Mouse (Mus musculus) thymus, postnatal 25 days (tissue): ENCODE measurements around the gene Nfkbiz.
A peak's percentile ranks its signal among the peaks of the same experiment; 100 is the strongest.

Experiments
- DNase-seq: peaks from one replicate; pipeline ENCODE4 v3.0.0; 2022

Nfkbiz gene

DNA sequence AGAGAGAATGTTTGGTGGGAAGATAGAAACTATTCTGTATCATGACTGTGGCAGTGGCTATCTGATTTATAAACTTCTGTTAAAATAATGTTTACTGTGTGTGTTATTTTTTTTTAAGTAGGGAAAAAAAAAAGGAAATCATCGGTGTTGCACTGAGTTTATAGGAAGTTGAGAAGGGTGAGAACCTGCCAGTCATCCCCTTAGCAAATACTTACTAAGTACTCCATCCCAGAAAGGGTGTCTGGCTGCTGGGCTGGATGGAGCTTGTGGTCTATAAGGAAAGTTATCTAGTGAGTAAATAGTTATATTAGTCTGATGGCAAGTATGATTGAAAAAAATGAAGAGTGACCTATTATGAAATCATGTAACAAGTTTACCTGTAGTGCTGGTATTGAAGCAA lies 37.1 kb downstream of the Nfkbiz start:
- DNase-seq = no peak

DNA sequence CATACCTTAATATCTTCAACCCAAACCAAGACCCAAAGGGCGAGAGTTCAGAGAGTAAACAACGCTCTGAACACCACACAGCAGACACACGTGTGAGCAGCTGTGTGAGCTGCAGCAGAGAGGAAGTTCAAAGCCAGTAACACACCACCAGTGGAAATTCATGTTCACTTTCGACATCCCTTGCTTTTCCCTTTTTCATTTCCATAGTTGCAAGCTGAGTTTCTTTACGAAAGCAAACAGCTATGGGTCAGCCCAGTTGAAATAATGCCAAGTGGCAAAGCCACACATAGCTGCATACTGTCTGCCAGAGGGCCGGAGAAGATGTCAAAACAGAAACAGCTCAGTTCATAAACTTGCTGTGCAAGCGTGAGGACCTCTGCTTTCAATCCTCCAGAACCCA lies 39.9 kb downstream of the Nfkbiz start:
- no peak for DNase-seq

DNA sequence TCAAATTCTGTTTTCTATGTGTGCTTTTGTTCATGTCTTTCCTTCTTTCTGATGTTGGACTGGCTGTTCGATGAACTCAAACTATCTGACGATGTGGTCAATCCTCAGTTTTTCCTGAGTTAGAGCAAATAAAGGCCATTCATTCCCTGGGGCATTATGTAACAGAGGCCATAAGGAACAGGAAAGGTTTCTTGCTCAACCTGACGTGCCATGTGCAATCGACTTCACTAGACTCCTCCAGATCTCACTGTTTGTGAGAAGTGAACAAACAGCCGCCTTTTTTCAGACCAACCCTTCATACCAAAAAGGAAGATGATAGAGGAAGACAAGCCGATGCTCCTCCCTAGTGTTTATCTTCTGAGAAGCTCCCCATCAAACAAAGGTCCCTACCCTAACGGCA lies 48.4 kb downstream of the Nfkbiz start:
- no peak for DNase-seq

DNA sequence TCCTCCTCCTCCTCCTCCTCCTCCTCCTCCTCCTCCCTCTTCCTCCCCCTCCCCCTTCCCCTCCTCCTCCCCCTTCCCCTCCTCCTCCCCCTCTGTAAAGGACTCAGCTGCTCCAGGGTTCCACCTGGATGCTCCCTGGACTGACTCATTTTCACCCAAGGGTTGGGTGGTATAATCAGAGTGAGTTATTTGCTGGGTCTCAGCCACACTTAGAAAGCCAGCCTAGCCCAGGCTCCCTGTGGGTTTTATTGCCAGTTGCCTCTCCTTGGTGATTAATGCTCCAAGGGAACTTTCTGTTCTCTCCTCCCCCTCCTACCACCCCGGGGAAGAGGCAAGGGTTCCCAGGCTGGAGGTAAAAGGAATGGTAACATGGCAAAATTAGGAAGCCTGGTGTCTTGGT lies 49.4 kb downstream of the Nfkbiz start:
- no peak for DNase-seq

DNA sequence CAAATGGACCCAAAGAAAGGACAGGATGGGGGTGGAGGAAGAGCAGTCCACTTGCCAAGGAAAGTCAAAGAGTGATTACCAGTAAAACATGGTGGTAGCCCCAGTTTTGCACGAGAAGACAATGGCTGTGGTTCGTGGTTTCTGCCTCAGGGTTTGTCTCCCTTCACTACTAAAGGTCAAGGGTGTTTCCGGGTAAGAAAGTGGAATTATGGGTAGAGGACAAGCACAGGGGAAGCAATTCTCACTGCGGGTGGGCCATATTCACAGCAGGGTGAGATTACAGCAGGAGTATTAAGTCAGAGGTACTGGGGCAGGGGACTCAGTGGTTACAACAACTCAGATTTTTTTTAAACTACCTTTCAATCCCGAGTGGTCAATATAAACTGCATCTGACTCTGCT lies 50.0 kb downstream of the Nfkbiz start:
- no peak for DNase-seq

DNA sequence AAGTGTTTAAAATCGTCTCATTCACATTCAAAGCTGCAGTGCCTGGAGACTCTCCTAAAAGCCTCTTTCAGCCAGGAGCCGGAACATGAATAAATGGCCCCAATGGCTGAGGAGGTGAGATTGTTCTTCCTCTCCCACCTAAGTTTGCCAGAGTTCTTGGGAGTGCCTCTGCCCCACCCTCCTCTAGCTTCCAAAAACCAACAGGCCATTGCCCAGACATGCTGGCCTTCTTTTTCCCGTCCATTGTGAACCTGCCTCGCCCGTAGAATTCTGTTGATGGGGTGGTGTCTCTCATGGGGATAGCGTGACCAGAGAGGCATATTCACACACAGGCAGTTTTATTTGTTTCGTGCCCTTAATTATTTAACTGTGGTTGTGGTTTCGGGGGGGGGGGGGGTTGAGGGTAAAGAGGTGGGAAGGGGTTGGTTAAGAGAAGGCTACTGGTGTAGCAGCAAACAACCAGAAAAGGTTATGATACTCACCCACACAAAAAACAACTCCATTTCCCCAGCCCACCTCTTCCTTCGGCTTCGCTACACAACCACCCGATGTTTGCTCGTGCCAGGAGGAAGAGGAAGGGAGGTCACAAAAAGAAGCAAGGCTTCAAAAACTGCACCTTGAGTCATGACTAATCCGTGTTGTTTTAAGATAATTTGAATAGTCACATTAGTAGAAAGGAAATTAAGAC lies 51.2 kb downstream of the Nfkbiz start:
- peak; percentile 10 for DNase-seq

DNA sequence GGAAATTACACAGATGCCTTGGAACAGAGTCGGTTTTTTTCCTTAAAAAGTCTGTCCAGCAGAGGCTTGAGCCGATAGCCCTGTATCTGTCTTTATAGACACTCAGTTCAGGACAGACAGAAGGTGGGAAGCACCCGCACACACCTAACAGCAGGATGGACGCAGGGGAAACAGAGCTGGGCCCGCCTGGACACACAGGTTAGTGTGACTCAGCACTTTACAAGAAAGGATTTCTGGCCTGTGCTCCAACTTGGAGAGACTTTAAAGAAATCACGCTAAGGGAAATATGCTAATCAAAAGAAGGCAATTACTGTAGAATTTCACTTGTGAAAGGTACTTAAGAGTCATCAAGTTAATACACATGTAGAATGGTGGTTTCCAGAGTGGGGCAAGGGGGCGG lies 54.3 kb downstream of the Nfkbiz start:
- no peak for DNase-seq

DNA sequence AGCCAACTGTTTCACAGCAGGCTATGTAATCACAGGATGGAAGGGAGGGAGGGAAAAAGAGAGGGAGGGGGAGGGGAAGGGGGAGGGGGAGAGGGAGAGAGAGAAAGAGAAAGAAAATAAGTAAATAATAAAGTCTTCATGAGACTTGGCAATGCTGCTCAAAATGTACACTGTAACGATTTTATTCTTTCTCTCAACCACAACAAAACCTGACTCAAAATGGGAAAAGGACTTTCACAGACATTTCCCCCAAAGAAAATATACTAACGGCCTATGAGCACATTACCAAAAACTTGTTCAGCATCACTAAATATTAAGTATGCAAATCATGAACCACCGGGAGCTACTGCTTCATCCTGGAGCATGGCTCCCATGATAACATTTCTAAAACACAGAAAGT lies 54.8 kb downstream of the Nfkbiz start:
- no peak for DNase-seq

DNA sequence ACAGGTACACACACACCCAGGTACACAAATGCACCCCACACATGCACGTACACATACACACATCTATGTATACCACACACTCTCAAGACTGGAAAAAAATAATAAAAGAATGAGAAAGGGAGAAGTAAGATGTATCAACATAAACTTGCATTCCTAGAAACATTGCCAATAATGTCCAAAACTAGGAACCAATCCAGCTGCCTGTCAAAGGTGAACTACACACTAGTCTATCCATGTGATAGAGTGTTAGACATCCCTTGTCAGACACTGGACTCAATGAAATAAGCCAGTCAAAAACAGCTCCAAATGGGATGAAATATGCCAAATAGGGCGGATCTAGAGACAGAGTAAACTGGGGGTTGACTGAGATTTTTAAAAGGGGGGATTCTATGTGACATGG lies 55.8 kb downstream of the Nfkbiz start:
- no peak for DNase-seq

DNA sequence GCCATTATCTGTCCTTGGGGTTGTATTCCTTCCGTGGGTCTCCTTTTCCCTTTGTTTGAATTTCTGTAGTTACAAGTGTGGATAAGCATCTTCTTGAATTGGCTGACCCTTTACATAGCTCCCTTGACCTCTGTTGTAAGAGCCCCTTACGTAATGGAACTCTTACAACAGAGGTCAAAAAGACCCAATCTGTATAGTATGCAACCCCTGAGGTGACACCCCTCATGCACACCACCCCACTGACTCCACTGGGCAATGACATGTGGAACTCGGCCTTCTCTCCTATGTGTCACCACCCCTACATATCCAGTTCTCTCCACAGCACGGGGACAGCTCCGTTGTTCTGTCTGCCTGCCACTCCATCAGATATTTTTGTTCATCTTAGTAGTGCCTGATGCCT lies 56.9 kb downstream of the Nfkbiz start:
- DNase-seq = no peak

DNA sequence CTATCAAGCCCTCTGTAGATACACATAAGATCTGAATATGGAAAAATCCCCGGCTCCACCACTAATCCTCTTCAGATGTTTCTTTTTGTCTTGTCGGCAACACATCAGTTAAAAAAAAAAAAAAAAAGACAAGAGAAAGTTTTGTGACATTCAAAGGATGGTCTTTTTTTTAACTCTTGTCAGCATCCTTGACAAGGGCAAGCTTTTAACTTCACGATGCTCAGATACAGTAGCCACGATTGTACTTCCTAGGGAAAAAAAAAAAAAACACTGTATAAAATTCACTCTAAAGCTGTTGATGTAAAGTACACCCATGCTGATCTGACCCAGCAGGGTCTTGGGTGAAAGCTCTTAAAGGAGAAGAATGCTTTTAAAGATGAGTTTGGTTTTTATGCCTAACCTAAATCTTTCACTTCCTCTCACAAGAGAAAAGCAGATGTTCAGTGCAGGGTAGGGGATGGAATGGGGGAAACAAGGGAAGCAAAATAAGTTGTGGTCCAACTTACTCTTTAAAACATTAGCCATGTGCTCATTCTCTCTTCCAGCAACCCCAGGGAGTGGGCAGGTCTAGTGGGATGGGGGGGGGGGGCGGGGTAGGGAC lies 57.6 kb downstream of the Nfkbiz start:
- DNase-seq = no peak

DNA sequence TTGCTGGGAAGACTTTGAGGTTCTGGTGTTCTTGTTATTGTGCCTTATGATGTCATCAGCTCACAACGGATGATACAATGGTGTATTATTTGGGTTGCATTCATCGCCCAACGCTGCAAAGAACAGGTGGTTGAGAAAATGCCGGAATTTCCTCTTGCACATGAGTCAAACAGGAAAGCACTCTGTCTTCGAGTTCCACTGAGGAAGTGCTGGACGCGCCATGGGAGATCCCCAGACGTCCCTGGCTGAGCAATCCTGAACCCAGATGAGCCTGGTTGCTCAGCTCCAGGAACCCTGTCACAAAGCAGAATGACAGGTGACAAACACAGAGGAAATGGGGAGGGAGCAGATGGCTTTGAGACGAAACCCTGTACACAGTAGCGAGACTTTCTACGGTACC lies 62.4 kb downstream of the Nfkbiz start:
- no peak for DNase-seq

DNA sequence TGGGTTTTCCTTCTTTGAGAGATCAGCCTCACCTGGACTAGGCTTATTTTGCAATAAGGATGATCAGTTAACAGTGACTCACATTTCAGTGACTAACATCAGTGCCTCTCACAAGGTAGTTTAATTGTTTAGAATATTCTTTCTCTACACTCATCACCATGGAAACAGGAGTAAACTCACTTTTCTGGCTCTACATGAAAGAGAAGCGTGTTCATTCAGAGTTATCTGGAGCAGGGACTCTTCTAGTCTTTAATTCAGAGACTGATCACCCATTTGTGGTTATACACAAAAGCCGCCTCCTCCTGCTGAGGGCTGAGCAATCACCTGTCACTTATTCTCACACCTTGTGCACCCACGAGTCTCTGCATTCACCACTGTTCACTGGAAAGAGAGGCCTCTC lies 68.5 kb downstream of the Nfkbiz start:
- no peak for DNase-seq
